Mouse (Mus musculus) neutrophil, adult 83 days (primary cell): ENCODE measurements around the gene Alcam. TPM values are rescaled to one million over a fixed set of nuclear protein-coding genes. Genes with fewer than 3 reads are reported as not detected.

Experiments
- total RNA-seq, 2 experiments: library from RNA; stranded (reverse); gene quantifications; one replicate each; pipeline ENCODE4 v1.2.4; 2023

Gene Alcam
- total RNA-seq: 10 to 100 TPM; 47.3 to 50.9 TPM

DNA sequence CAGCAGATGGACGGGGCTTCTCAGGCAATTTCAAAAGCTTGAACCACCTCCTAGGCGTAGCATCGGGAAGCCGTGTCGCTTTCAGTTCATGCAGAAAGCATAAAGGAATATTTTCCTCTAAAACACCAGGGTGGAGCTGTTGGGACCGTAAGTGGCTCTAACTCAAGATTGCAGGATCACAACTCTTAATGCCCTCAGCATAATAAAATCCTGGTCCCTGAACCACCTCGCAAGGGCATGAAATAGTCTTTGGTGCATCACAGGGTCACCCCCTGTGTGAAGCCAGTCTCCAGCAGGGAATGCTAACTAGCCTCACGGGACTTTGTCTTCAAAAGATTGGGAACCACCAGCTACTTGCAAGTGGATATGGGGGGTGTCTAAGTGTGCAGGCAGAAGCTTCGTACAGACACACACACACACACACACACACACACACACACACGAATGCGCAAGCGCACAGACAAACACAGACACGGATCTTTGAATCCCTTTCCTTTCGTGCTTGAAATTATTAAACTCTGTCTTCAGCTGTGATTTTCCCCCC, at the start of gene Alcam:
Gene Alcam, minus strand, starts transcription at position 104 of the 544 bp plus-strand sequence.

